Mouse (Mus musculus) small intestine, adult 2 months (tissue): Measurements from ENCODE around the gene Adamts16.

Experiments used
- CTCF ChIP-seq: fragments of 200-500 bp; IDR thresholded peaks from 2 replicates; pipeline ENCODE4 v1.5.1; 2012; ENCODE audit warnings: low read depth, mild to moderate bottlenecking, control low read depth, inconsistent platforms, low read length, moderate library complexity, mixed read lengths; ENCODE audit not compliant: insufficient replicate concordance, insufficient read length; ENCODE audit errors: extremely low read depth
- POLR2A ChIP-seq: fragments of 200-500 bp; IDR thresholded peaks from 2 replicates; pipeline ENCODE4 v1.6.1; 2012; ENCODE audit warnings: low read depth, mild to moderate bottlenecking, control low read depth, inconsistent platforms, low read length, moderate library complexity

DNA sequence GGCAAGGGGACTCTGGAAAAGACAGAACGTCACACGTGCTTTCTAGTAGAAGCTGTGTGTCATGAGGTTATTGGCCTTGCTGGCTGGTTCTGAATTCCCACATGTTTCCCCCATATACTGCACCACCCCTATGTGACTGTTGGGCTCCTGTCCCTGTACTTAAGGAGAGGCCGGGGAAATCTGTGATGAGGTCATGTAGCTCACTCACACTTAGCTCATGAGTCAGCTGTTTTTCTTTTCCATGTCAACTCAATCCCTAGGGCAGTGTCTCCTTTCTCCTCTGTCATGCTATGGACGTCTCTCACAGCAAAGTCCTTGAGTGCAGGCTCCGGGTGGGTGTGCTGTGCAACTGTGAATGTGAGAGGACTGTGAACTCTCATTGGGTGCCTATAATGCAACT lies 22.6 kb downstream of the Adamts16 start:
- TF ChIP-seq POLR2A (no peak), CTCF (no peak)
